Mouse (Mus musculus): ENCODE measurements around the gene Sult1c2. TPM values are rescaled to one million over a fixed set of nuclear protein-coding genes. Genes with fewer than 3 reads are reported as not detected.
"Not testable (repeated sequence)": the region's sequence is repeated elsewhere in the genome, so short reads cannot be mapped to it uniquely, and the experiment has no call there.

Gene Sult1c2
- polyA plus RNA-seq, 1 experiment from 2014 or later = not detected

DNA sequence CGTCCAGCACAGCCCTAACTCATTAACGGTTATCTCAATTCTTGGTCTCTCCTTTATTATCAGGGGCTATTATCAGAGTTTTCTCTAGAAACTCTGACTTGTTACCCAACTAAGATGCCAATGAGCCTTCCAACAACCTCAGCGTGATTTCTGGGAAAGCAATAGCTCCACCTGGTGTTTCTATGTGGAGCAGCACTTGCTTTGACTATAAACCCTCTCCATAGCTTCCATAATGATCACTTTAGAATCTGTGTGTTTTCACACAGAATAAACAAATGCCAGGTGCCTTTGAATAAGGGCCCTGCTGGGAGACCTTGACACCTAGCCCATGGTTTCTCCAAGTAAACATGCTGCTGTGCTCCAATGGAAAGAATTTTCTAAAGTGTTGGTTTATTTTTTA lies 12.8 kb downstream of the Sult1c2 start:
- WGBS (ENCODE audit: insufficient replicate concordance) = 54% methylated on average over 3 of the region's 3 CpGs
- no peak for ATAC-seq (replicated peaks; ENCODE audit: insufficient number of reproducible peaks, low FRiP score, low TSS enrichment)
- H3K4me3 ChIP-seq (ENCODE audit: low read depth, low read length) = no peak overlapping the region
- peaks cover 5% of the 10 kb centered on the region for H3K9me3 ChIP-seq (replicated peaks; ENCODE audit: control insufficient read depth, low read length)
- H3K9ac ChIP-seq (ENCODE audit: low read depth, low read length) = no peak overlapping the region
- no peaks in the 10 kb centered on the region for H3K4me1 ChIP-seq (ENCODE audit: control insufficient read depth, insufficient read depth, low read length)
- H3K36me3 ChIP-seq (ENCODE audit: control insufficient read depth, insufficient read depth, low read length) = no peaks in the 10 kb centered on the region
- H3K4me2 ChIP-seq = no peak overlapping the region
- no peaks in the 10 kb centered on the region for H3K27me3 ChIP-seq (ENCODE audit: control insufficient read depth, insufficient read depth, low read length)
- H3K27ac ChIP-seq (ENCODE audit: low read depth, low read length) = no peak overlapping the region

DNA sequence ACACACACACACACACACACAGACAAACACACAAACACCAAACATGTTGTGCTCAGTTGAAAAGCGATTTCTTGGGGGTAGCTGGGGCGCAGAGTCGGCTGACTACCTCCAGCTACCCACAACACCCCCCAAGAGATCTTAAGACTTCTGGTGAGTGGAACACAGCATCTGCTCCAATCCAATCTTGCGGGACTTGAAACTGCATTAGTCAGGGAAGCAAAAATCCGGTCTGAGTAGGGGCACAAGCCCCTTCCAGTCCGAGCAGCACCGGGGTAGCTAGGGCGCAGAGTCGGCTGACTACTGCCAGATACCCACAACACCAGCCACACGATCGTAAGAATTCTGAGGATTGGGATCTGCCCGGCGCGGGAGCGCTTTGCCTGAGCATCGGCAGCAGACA lies 42.2 kb downstream of the Sult1c2 start:
- not testable (repeated sequence) for H3K27me3 ChIP-seq (ENCODE audit: control insufficient read depth, insufficient read depth, low read length); H3K36me3 ChIP-seq (ENCODE audit: control insufficient read depth, insufficient read depth, low read length); H3K27ac ChIP-seq (ENCODE audit: low read depth, low read length); H3K4me3 ChIP-seq (ENCODE audit: low read depth, low read length); H3K9me3 ChIP-seq (replicated peaks; ENCODE audit: control insufficient read depth, low read length); H3K4me1 ChIP-seq (ENCODE audit: control insufficient read depth, insufficient read depth, low read length); H3K9ac ChIP-seq (ENCODE audit: low read depth, low read length); H3K4me2 ChIP-seq; ATAC-seq (replicated peaks; ENCODE audit: insufficient number of reproducible peaks, low FRiP score, low TSS enrichment)
- 72% methylated on average over 16 of the region's 16 CpGs for WGBS (ENCODE audit: insufficient replicate concordance)

DNA sequence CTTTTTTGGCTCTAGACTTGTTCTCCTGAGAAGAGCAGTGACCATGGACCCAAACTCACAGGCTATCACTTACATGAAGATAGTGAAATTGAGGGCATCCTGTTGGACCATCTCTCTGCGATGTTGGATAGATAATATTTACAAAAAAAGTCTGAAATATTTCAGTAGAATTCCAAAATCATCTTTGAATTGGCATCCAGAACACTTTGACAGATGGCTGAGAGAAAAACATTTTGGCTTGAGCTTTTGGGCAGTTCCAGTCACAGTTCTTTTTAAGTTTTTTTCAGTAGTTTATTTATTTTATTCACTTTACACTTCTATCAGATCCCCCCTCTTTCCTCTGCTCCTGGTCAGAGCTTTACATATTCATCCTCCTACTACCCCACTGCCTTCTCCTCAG lies 62.8 kb downstream of the Sult1c2 start:
- WGBS (ENCODE audit: insufficient replicate concordance) = 77% methylated on average over 1 of the region's 1 CpGs

More for the DNA sequence above, 62.8 kb downstream of the Sult1c2 start:
- no peak overlapping the region for H3K4me3 ChIP-seq (ENCODE audit: low read depth, low read length)
- no peak overlapping the region for H3K9ac ChIP-seq (ENCODE audit: low read depth, low read length)
- no peak for ATAC-seq (replicated peaks; ENCODE audit: insufficient number of reproducible peaks, low FRiP score, low TSS enrichment)
- H3K4me1 ChIP-seq (ENCODE audit: control insufficient read depth, insufficient read depth, low read length) = no peaks in the 10 kb centered on the region
- H3K4me2 ChIP-seq = no peak overlapping the region
- no peaks in the 10 kb centered on the region for H3K27me3 ChIP-seq (ENCODE audit: control insufficient read depth, insufficient read depth, low read length)
- H3K27ac ChIP-seq (ENCODE audit: low read depth, low read length) = no peak overlapping the region
- H3K36me3 ChIP-seq (ENCODE audit: control insufficient read depth, insufficient read depth, low read length) = no peaks in the 10 kb centered on the region
- H3K9me3 ChIP-seq (replicated peaks; ENCODE audit: control insufficient read depth, low read length) = no peaks in the 10 kb centered on the region

Other genes starting within 250 kb of the Sult1c2 start
- gene Sgo1, start 157.0 kb downstream of the Sult1c2 start, polyA plus RNA-seq (2014; fragmentation: Nextera tagmentation; extraction: Ambion mirVana) = 22.8 and 32.8 TPM in 2 replicates
- gene Sult1c1, start 144.3 kb upstream of the Sult1c2 start, polyA plus RNA-seq (2014; fragmentation: Nextera tagmentation; extraction: Ambion mirVana) = not detected in 2 replicates